ENCODE assay signal across 16 mouse cellular contexts in genomic region chr2:130129687-130130086, GRCm38 (mm10). TPM values are rescaled to one million over a fixed set of nuclear protein-coding genes. Genes with fewer than 3 reads are reported as not detected.
"Had no signal": no experiment of that assay in that cellular context is flagged by ENCODE, and none has a peak within 500 bp of the region (broad histone marks: within the 10 kb centered on the region; RNA-seq: fewer than 3 reads in every experiment).

No protein-coding gene starts in this region.

- H3K4me1 ChIP-seq: limb, embryonic 15.5 days had no signal

- H3K4me3 ChIP-seq: left cerebral cortex, adult 2 months; limb, embryonic 15.5 days; midbrain, embryonic 12.5 days; neural tube, embryonic 12.5 days had no signal

- H3K9ac ChIP-seq: limb, embryonic 15.5 days; liver, embryonic 14.5 days; midbrain, embryonic 12.5 days; neural tube, embryonic 12.5 days had no signal

- H3K4me2 ChIP-seq: limb, embryonic 15.5 days; midbrain, embryonic 12.5 days; neural tube, embryonic 12.5 days had no signal

- H3K27ac ChIP-seq: left cerebral cortex, adult 2 months; limb, embryonic 15.5 days; liver, embryonic 14.5 days; midbrain, embryonic 12.5 days; neural tube, embryonic 12.5 days; stomach, postnatal 0 days had no signal

- H3K36me3 ChIP-seq: limb, embryonic 15.5 days; midbrain, embryonic 12.5 days; neural tube, embryonic 12.5 days had no signal

- DNase-seq: kidney, adult 8-10 months; kidney, postnatal 25 days; lung, adult 18-20 months; lung, postnatal 36 days; thymus, postnatal 4 days had no signal

- H3K9me3 ChIP-seq: limb, embryonic 15.5 days; midbrain, embryonic 12.5 days; neural tube, embryonic 12.5 days had no signal

- H3K27me3 ChIP-seq: limb, embryonic 15.5 days; midbrain, embryonic 12.5 days; neural tube, embryonic 12.5 days had no signal

- ATAC-seq: lung, postnatal 0 days had no signal

RNA-seq across cellular contexts. Expression of gene Tgm6, which starts 17.5 kb away (rescaled TPM):
- total RNA-seq: megakaryocyte-erythroid progenitor cell, adult 5-6 weeks; neutrophil, adult 5-6 weeks had no signal
- polyA plus RNA-seq: kidney, embryonic 16.5 days; limb, embryonic 11.5 days; liver, embryonic 14.5 days; lung, postnatal 0 days; midbrain, embryonic 12.5 days; neural tube, embryonic 12.5 days; stomach, postnatal 0 days had no signal
